Mouse (Mus musculus): ENCODE results near the gene Ttbk1.

Gene Ttbk1

GRCm38 (mm10) chr17:46419717-46420116 lies 67.8 kb downstream of the Ttbk1 start:
- DNase-seq (ENCODE audit: low spot score in 2 of 2): no peak

GRCm38 (mm10) chr17:46418628-46419027 lies 68.8 kb downstream of the Ttbk1 start:
- DNase-seq (ENCODE audit: low spot score in 2 of 2): no peak

- DNase-seq (ENCODE audit: low spot score in 2 of 2): no peak
Observed at GRCm38 (mm10) chr17:46408478-46408877, 79.0 kb downstream of the Ttbk1 start.

GRCm38 (mm10) chr17:46394631-46395030 lies 92.8 kb downstream of the Ttbk1 start:
- DNase-seq (ENCODE audit: low spot score in 2 of 2): no peak

- DNase-seq (ENCODE audit: low spot score in 2 of 2): no peak
Observed at GRCm38 (mm10) chr17:46393012-46393411, 94.5 kb downstream of the Ttbk1 start.

All from frontal cortex, postnatal 25 days (tissue).